Mouse (Mus musculus) adrenal gland, postnatal 4 days (tissue): ENCODE data around the gene Ube2h. TPM values are rescaled to one million over a fixed set of nuclear protein-coding genes. Genes with fewer than 3 reads are reported as not detected.
"Not testable (repeated sequence)": the region's sequence is repeated elsewhere in the genome, so short reads cannot be mapped to it uniquely, and the experiment has no call there.

Source experiments
- DNase-seq, 2 experiments: peaks; one replicate each; pipeline ENCODE4 v3.0.0; 2021 to 2022; ENCODE audit warnings: low spot score in 2 of 2, mixed read lengths in 2 of 2
- total RNA-seq, 2 experiments: library from RNA; stranded (reverse); gene quantifications; 2 replicates each; pipeline ENCODE4 v1.2.3; 2021

Ube2h gene
- total RNA-seq, 2 experiments from 2014 or later = 108 to 113 TPM

GRCm38 (mm10) chr6:30205180-30205538 is 99.2 kb downstream of the Ube2h start:
- not testable (repeated sequence) for DNase-seq

DNA sequence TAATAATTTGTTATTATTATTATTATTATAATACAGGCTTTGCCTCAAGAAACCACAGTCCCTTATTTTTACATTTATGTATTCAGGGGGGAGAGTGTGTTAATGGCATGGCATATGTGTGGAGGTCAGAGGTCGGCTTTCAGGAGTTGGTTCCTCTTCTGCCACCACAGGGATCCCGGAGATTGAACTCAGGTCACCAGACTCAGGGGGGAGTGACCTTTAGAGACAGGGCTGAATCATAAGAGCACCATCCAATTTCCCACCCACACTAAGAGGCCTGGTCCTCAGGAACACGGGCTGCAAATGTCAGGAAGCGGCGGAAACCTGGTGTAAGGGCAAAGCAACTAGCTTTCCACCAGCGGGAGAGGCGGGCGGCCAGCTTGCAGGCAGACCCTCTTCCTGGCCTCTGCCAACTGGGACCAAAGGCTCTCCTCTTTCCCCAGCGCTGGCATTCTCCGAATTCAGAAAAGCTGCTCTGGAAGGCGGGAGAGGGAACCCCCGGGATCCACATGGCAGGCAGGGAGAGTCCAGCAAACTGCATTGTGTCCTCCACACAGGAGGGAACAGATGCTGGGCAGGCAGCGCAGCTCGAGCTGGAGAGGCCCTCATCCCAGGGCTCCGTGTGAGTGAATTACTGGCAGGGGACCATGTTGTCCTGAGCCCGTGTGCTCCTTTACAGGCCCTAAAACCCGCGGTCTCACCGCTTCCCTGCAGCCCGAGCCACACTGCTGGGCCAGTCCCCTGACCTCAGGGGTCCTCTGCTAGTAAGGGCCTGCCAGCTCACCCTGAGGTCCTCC is 99.8 kb downstream of the Ube2h start:
- no peak for DNase-seq

DNA sequence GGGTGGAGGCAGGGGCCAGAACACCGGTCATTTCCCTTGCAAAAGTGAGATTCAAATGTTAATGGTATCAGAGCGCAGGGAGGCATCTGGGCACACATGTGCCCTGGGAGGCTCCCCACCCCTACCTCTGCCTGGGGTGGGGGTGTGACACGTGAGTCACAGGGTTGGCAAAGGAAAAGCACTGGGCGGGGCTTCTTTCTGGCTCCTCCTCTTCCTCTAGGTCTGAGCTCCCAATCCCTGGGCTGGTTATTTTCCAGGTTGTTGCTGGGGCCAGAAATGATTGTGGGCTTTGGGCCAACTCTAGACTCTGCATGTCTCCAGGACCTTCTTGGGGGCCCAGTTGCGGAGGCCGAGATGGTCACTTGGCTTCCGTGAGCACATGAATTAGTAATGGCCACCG is 108.2 kb downstream of the Ube2h start:
- DNase-seq = no peak

DNA sequence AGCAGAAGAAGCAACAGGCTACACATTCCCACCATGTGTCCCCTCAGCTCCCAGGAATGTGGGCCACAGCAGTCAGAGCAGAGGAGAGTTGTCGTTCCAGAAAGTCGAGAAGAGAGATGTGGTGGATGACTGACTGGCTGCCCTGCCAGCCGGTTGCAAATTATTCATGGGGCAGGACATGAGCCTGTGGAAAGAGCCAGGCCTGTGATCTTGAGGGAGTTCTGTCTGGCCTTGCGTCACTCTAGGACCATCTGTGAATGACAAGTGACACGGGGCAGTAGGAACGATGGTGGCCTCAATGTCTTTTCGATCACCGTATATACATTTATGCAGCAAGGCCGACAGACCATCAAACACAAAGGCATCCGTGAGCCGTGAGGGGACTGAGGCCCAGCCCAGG is 108.7 kb downstream of the Ube2h start:
- no peak for DNase-seq

GRCm38 (mm10) chr6:30183624-30184023 is 120.7 kb downstream of the Ube2h start:
- DNase-seq = no peak

GRCm38 (mm10) chr6:30182038-30182437 is 122.3 kb downstream of the Ube2h start:
- no peak for DNase-seq

DNA sequence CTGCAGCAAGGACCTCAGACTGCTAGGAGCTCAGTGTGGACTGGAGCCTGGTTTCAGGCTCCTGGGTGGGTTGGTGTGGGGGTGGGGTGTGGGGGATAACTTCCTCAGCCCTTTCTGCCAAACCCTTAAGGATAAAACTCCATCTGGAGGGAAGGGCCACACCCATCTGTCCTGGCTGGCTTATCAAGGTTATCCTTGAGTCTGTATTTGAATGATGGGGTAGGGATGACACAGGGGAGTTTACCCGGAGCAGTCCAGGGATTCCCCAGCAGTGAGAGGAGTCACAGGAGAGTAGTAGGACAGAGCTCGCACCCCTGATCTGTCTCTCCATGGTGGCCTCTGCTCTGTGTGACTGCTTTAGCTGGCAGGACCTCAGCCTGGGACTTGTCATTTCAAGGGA is 124.0 kb downstream of the Ube2h start:
- no peak for DNase-seq

DNA sequence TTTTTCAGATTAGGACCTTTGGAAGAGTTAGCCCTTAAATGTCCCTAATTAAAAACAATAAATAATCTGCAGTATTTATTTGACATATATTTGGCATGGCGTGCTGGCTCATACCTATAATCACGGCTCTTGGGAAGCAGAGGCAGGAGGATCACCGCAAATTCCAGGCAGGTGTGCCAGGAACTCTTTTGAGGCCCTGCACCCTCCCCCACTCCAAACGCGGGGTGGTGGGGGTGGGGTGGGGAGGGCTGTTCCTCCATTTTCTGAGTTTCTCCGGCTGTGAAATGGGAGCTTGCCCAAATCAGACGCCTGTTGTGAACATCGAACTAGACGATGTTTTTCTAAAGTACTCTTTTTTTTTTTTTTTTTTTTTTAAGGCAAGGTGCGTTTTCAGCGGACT is 125.3 kb downstream of the Ube2h start:
- DNase-seq = no peak

- no peak for DNase-seq
These were observed 126.2 kb downstream of the Ube2h start for GRCm38 (mm10) chr6:30178023-30178639.

DNA sequence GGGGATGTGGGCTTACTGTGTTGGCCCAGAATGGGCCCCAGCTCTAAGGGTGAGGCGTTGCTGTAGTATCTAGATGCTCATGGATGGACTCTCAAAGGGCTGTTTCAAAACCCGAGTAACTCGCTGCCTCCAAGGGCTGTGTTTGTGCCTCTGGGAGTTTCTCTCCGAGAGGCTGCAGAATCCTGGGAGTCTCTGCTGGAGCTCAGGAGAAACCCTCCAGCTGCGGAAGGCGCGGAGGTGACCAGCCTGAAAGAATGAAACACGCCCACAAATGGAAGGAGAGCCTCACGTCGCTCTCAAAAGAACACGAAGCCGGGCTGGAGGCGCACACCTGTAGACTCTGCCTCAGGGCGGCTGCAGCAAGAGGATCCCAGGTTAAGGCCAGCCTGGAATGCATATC is 127.0 kb downstream of the Ube2h start:
- DNase-seq = no peak

- DNase-seq = no peak
These were observed 127.8 kb downstream of the Ube2h start for GRCm38 (mm10) chr6:30176496-30176895.

DNA sequence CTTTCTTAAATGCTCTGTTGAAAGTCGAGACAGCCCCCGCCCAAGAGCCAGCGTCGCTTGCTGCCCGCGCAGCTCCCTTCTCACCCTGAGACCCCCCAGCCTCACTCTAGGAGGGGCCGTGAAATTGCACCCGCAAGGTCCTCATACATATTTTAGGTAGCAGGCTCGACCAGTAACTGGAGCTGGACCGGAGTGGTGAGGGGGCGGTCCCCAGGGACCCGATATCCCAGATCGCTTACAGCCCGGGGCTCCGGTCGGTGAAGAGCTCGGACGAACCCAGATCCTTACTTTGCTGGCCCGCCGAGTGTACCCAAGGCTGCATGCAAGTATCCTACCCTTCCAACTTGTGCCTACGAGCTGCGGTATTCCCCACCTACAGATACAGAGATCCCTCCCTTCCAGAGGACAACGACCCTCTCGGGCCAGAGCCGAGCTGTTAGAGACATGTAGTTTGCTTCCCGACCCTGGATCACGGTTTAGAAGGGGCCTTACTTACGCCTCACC is 128.4 kb downstream of the Ube2h start:
- DNase-seq = no peak

GRCm38 (mm10) chr6:30175225-30175917 is 129.0 kb downstream of the Ube2h start:
- DNase-seq = no peak

- no peak for DNase-seq
These were observed 129.7 kb downstream of the Ube2h start for GRCm38 (mm10) chr6:30174461-30175224.

DNA sequence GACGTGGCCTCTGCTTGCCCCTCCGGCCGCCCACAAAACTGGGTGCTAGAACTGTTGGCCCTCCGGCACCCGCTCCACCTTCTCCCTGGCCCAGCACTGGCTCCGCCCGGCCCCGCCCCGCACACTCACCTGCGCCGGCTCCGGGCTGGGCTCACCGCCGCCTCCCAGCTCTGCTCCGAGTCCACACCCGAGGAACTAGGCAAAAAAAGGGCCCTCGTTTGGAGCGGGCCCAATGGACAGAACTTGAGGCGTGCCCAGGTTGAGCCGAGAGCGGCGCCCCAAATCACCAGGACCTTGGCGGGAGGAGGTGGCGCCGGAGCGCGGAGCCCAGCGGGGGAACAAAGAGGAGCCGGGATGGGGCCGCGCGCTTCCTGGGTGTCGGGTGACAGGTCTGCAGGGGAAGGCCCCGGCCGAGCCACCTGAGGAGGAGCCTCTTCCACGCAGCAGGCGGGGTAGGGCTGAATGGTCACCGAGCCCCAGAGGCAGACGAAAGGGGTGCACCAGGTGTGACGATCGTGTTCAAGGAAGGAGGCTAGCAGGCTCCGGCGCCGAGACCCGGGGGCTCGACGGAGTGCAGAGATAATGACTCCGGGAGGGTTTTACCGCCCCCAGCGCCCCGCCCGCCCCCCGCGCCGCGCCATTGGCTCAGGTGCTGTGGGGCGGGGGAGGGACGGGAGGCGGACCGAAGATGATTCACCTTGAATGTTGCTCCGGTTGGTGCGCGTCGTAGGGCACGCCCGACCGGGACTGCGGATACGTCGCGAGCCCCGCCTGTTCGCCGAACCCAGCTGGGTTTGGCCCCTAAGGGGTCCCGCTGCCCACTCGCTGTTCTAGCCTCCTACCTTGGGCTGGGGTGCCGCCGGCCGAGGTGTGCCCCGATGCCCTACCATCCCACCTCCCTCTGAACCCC is 130.5 kb downstream of the Ube2h start:
- no peak for DNase-seq

GRCm38 (mm10) chr6:30172820-30173550 is 131.4 kb downstream of the Ube2h start:
- DNase-seq = no peak

GRCm38 (mm10) chr6:30172441-30172819 is 131.9 kb downstream of the Ube2h start:
- no peak for DNase-seq

DNA sequence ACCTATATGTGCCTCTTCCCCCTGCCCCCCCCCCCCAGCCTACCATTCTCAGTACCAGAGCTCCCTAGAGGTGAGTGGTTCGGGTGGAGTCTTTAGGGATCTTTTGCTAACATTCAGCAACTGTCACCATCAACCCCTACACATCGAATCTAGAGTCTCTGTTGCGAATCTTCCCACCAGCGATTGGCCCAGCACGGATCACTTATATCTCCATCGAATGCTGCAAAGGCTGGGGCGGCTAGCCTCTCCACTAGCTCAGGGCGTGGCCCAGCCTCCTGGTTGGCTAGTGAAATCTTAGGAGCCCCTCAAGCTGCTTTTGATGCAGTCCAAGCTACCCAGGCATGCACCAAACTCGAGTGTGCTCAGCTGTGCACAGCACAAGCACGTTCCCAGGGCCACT is 132.4 kb downstream of the Ube2h start:
- no peak for DNase-seq

GRCm38 (mm10) chr6:30171226-30171625 is 133.1 kb downstream of the Ube2h start:
- no peak for DNase-seq

- no peak for DNase-seq
These were observed 135.2 kb downstream of the Ube2h start for GRCm38 (mm10) chr6:30169148-30169547.
